Mouse (Mus musculus): ENCODE results near the gene Palld.

Gene Palld

DNA sequence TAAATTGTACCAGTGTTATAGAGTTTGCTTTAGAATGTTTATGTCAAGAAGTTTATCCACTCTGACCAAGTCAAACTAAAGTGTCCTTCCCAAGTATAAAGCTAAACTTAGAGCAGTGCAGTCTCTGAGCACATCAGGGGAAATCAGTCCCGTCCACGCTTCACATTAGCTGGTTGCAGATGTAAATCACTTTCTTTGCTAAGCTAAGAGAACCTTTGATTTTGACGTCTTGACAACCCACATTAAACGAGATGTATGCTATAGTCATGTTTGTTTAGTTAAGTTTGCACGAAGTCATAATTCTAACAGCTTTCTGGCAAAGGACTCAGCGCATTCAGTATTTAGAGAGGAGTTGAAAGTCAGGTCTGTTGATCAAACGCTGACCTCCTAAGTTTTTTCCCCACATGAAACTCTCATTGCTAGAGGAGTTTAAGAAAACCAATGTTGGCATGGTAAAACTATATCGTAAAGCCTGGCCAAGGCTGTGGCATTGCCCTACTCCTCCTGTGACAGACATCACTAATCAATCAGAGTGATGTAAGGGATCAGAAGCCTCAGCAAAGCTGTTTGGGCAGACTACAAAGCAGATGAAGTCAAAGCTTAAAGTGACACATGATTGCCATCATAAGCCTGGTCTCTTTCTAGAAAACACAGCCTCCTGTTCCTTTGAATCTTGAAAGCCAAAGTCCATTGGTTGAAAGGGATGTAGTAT lies 177.0 kb downstream of the Palld start:
- DNase-seq (ENCODE audit: low spot score) = no peak

DNA sequence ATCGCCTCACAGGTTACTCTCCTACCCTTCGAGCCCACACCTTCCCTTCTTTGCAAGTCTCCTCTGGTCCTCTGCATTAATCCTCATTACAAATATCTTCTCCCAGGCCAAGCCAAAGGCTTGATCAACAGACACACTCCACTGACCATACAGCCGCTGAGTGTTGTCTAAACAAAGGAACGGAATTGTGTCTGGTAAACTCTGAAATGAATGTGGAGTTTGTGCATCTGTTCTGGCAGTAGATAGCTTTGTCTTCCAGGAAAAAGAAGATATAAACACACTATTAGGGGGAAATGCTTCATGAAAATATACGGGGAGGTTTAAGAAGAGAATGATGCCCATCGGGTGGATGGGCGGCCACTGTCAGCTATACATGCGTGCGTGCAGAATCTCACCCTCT lies 180.3 kb downstream of the Palld start:
- DNase-seq (ENCODE audit: low spot score) = no peak

DNA sequence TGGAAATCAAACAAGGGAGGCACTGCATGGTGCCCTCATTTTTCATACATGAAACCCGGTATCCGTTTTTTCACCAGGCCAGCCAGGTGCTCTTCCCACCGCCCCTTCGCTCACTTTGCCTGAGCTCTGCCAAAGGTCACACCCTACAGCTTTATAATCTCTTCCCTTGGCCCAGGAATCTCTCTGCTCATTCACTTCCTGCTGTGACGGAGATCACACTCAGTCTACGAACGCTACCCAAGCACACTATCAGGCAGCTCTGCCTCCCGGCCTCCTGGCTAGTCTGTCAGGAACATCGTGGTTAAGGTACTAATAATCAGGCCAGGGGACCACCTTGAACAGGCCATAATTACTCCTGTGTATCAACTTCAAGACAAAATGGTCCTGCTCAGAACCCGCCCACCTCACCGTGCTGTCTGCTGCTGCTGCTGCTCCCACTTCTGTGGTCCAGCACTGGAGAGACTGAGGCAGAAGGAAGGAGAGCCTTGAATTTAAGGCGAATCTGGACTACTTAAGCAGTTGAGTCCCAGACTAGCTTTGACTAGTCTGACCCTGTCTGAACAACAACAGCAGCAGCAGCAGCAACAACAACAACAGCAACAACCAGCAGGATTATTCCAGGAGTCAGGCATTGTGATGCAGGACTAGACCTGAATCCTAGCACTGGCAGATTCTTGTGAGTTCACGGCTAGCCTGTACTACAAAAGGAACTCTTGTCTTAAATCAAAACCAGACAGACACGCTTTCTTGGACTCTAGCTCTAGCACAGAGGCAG lies 187.0 kb downstream of the Palld start:
- no peak for DNase-seq (ENCODE audit: low spot score)

GRCm38 (mm10) chr8:61714293-61714831 lies 188.1 kb downstream of the Palld start:
- no peak for DNase-seq (ENCODE audit: low spot score)

DNA sequence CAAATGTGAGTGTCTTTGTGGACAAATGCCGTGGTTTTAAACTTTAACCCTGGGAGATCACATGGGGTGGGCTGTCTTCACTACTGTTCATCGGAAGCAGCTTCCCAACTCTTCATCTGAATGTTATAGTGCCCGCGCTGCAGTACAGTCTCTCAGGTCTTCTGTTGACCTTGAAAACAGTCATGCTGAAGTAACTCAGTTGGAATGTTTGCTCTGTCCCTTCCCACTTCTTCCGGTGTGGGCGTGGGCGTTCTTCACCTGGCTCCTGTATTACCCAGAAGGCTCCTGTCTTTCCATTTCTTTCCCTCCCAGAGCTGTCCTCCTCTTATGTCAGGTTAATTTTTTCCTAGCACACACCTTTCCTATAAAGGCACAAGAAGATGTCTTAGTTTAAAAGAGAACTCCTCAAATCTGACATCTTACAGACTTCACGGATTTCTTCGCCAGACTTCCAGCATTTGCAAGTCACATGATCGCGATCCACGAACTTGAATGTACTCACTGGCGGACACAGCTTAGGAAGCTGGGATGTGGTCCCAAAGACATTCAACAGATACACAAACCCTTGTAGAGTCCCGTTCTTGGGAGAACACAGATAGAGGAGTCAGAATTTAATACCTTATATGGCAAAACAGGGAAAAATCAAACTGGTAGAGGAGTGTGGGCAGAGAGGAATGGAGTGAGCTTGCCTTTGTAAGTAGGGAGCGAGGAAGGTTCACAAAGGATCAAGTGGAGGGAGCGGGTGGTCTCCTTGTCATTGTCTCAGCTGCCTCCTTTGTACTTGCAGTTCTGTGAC lies 189.1 kb downstream of the Palld start:
- DNase-seq (ENCODE audit: low spot score) = no peak

GRCm38 (mm10) chr8:61712426-61712825 lies 190.1 kb downstream of the Palld start:
- DNase-seq (ENCODE audit: low spot score) = no peak

DNA sequence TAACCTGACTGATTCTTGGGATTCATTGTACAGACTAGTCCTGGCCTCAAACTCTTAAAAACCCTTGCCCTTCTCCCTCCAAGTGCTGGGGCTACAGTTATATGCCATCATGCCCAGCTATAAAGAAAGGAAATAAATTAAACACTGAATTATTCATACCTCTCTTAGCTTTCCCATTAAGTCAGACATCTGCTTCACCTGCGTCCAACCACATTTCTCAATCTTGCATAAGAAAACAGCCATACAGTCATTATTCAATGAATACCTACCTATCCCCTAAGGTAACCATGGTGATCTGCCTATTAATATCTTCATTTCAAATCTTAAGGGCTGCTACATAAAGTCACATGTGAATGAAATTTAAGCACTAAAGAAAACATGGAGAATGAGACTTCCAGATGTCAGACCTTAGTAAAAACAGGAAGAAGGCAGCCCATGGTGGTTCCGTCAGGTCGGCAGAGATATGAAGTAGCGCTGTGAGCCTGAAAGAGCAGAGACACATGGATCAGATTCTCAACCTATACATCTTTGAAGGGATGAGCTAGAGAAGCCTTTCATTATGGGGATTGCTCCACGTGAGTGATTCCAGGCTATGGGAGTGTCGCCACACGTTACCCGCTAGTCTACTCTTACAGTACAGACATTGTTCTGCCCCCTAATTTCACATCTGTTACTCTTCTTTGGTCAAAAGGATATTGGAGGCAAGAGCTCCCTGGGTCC lies 193.7 kb downstream of the Palld start:
- DNase-seq (ENCODE audit: low spot score) = no peak

GRCm38 (mm10) chr8:61705491-61705890 lies 197.0 kb downstream of the Palld start:
- DNase-seq (ENCODE audit: low spot score) = no peak

DNA sequence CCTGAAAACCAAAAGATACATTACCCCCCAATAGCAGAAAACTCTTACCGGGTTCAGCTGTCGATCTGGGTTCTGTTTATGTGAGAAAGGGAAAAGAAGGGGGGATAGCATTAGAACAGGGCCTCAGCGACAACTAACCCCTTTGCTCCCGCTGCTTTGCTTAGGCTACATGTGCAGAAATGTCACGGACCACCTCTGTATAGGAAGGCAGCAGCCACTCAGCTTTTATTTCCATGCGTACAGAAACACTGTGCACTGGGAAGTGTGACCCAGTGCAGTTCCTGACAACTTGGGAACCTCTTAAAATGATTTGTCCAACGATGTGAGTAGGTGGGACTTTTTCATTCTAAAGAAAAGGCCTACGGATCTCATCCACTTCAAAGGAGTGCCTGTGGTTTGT lies 200.4 kb downstream of the Palld start:
- DNase-seq (ENCODE audit: low spot score) = no peak

DNA sequence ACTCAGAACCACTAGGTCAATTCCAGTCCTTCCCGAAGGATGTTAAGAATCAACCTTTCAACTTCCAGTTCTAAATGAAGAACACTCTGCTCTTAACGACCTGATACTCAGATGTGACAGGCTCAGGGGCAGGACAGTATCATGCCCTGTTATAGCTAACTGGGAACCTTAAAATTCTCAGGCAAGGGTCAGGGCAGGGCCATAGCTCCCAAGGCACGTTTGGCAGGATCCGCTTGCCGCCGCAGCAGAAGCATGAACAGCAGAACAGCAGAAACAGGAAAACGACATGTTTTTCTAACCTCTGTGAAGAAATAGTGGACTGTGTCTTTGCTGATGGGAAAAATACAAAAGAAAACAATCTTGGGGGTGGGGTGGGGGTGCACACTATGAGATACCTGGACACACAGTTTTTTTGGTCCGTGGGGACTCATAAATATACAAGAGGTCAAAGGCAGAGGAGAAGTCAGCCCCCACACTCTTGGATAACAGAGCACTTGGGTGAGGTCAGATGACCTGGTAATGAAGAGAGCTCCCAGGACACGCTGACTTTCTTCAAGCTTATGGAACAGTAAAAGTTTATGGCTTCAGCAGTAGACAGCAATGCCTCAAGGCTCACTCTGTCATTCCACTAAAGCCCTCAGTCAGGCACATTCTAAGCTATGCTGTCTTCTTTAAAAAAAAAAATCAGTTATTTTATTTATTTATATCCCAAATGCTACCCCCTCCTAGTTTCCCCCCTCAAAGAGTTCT lies 201.4 kb downstream of the Palld start:
- no peak for DNase-seq (ENCODE audit: low spot score)

DNA sequence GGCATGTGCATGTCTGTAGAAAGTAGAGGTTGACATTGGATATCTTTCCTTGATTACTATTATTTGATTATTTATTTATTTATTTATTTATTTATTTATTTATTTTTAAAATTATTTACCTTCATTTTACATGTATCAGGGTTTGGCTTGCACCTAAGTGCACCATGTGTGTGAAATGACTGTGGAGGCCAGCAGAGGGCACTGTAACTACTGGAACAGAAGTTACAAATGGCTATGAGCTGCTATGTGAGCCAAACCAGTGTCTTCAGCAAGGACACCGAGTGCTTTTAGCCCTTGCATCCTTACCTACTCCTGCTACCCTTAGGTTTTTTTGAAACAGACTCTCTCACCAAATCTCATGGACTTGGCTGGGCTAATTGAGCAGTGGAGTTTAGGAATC lies 202.2 kb downstream of the Palld start:
- no peak for DNase-seq (ENCODE audit: low spot score)

DNA sequence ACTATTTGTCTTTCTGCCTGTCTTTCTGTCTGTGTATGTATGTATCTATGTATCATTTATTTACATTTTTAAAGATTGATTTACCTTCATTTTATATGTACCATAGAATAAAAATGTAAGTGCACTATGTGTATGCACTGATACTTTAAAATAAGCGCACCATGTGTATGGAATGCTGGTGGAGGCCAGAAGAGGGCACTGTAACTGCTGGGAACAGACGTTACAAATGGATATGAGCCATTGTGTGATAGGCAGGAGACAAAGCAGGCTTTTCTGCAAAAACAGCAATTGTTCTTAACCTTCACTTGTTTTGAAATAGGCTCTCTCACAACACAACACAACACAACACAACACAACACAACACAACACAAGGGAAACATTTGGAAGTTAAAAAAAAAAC lies 203.5 kb downstream of the Palld start:
- no peak for DNase-seq (ENCODE audit: low spot score)

DNA sequence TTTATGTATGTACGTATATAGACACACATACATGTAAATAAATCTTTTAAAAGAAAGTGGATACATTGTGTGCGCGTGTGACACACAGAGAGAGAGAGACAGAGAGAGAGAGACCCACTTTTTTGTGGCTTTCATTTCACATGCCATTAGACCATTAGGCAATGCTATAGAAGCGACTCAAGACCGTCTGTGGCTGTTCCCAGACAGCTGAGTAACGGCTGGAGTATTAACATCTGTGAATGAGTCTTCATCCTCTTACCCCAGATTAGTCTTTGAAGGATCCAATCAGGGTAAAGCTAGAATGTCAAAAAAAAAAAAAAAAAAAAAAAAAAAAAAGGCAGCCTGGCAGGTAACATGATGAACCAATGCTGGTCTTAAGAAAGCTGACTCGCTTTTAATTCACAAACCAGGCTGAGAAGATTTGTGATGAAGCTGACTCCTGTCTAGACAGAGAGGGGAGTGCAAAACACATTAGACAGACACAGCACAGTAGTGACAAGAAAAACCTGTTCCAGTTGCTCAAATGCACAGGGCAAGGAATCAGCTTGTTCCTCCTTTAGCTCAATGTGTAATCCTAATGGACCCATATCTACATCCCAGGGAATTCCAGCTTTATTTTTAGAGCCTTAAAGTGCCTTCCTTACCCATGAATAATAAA lies 204.6 kb downstream of the Palld start:
- DNase-seq (ENCODE audit: low spot score) = no peak

GRCm38 (mm10) chr8:61696846-61697455 lies 205.5 kb downstream of the Palld start:
- no peak for DNase-seq (ENCODE audit: low spot score)

GRCm38 (mm10) chr8:61695416-61695815 lies 207.1 kb downstream of the Palld start:
- DNase-seq (ENCODE audit: low spot score) = no peak

- DNase-seq (ENCODE audit: low spot score) = no peak
Measured at GRCm38 (mm10) chr8:61692866-61693265, 209.6 kb downstream of the Palld start.

- no peak for DNase-seq (ENCODE audit: low spot score)
Measured at GRCm38 (mm10) chr8:61692129-61692528, 210.4 kb downstream of the Palld start.

- no peak for DNase-seq (ENCODE audit: low spot score)
Measured at GRCm38 (mm10) chr8:61691391-61691790, 211.1 kb downstream of the Palld start.

DNA sequence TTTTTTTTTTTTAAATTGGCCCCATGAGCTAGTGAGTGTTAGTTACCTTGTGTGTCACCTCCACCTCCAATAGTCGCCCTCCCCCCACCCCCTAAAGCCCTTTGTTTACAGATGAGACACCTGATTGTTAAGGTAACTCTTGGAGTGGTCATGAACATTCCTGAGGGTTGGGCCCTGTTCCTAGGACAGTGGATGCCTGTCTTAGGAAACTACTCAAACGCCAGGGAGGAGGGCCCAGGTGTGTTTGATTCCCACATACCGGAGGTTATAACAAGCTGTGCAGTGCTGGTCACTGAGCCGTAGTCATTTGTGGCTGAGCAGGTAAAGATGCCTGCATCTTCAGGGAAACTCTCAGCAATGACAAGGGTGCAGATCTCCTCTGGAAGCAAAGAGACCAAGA lies 215.4 kb downstream of the Palld start:
- DNase-seq (ENCODE audit: low spot score) = no peak

GRCm38 (mm10) chr8:61686340-61686739 lies 216.2 kb downstream of the Palld start:
- DNase-seq (ENCODE audit: low spot score) = no peak
